Mouse (Mus musculus): ENCODE measurements around the gene Hyls1. TPM values are rescaled to one million over a fixed set of nuclear protein-coding genes. Genes with fewer than 3 reads are reported as not detected.

Gene Hyls1
- total RNA-seq, 1 experiment, result 17.6 TPM

DNA sequence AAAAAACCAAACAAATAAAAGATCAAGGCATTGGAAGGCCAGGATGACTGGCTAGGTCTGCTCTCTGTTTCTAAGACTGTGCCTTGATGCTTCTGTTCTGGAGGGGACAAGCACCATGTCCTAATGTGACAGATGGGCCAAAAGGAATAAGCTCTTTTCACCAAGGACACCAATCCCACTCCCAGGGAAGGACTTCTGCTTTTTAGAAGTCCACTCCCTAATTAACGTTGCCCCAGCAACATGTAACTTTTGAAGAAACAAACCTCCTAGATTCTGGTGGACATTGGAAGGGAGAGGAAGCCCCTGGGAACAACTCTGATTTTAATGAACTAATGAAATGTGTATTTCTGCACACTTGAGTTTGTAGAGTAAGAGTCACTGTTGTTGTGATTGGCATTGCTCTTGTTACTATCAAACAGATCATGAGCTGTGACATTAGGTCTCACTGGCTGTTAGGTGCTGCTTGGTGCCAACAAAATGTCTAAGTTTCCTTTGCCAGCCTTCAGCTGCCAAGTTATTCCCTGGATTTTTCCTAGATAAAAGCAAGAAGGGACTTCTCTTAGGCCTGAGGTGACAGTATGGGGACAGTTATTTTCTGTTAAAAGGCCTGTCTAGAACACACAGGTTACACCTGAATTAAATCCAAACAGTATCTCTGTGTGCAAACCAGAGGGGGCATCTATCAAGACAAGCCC, 47.2 kb downstream of the Hyls1 start:
- no peak overlapping the region for H3K4me3 ChIP-seq (ENCODE audit: insufficient read depth in 1 of 2, low read depth in 1 of 2, low read length in 2 of 2, poor library complexity in 1 of 2, severe bottlenecking in 1 of 2)
- no peaks in the 10 kb centered on the region for H3K9me3 ChIP-seq (ENCODE audit: control insufficient read depth, insufficient read depth, low read depth, low read length)
- in situ Hi-C loops (cut with MboI; ENCODE audit: low sequenced_read_pairs in 2 of 2, unreplicated experiment in 2 of 2), result no loop called here
- no peak for TF ChIP-seq CHD2 (IDR thresholded peaks at IDR 0.05; ENCODE audit: low read depth, low read length)
- no peak for TF ChIP-seq ZC3H11A (IDR thresholded peaks at IDR 0.05; ENCODE audit: borderline replicate concordance, low read depth, low read length)
- TF ChIP-seq HCFC1 (IDR thresholded peaks at IDR 0.05; ENCODE audit: borderline replicate concordance, insufficient read depth, low read length), result no peak
- TF ChIP-seq ZNF384 (IDR thresholded peaks at IDR 0.05; ENCODE audit: low read depth, low read length), result no peak
- TF ChIP-seq MAFK (IDR thresholded peaks at IDR 0.05; ENCODE audit: insufficient read depth, low read depth, low read length), result no peak
- DNase-seq (ENCODE audit: low read depth, low spot score), result no peak
- no peak overlapping the region for H3K27ac ChIP-seq (ENCODE audit: insufficient read depth, low read depth, low read length, poor library complexity, severe bottlenecking)
- H3K4me1 ChIP-seq (ENCODE audit: control insufficient read depth in 2 of 2, insufficient read depth in 2 of 2, low read length in 2 of 2, poor library complexity in 1 of 2), result no peaks in the 10 kb centered on the region
- H3K36me3 ChIP-seq (ENCODE audit: control insufficient read depth, insufficient read depth, low read length, poor library complexity, severe bottlenecking), result no peaks in the 10 kb centered on the region
- H3K9ac ChIP-seq (ENCODE audit: insufficient read depth, low read depth, low read length, poor library complexity, severe bottlenecking), result no peak overlapping the region

DNA sequence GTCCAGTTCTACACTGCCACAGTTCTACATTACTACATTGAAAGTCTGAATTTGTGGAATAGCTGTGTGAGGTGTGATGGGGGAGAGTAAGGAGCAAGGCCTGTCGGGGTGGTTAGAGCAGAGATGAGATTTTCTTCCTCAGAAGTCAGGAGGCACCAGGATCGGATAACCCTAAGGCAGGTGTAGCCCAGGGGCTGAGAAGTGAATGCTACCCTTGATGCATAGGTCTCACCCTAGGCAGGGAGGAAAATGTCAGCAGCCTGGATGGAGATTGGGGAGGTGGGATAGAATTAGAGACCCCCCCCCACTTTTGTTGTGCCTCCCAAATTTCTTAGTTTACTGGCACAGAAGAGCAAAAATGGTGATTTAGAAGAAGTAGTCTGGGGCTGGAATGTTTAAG, 48.0 kb downstream of the Hyls1 start:
- Histone ChIP-seq H3K9me3 (ENCODE audit: control insufficient read depth, insufficient read depth, low read depth, low read length) (no peaks in the 10 kb centered on the region), H3K4me3 (ENCODE audit: insufficient read depth in 1 of 2, low read depth in 1 of 2, low read length in 2 of 2, poor library complexity in 1 of 2, severe bottlenecking in 1 of 2) (no peak overlapping the region), H3K4me1 (ENCODE audit: control insufficient read depth in 2 of 2, insufficient read depth in 2 of 2, low read length in 2 of 2, poor library complexity in 1 of 2) (no peaks in the 10 kb centered on the region), H3K27ac (ENCODE audit: insufficient read depth, low read depth, low read length, poor library complexity, severe bottlenecking) (no peak overlapping the region), H3K36me3 (ENCODE audit: control insufficient read depth, insufficient read depth, low read length, poor library complexity, severe bottlenecking) (no peaks in the 10 kb centered on the region), H3K9ac (ENCODE audit: insufficient read depth, low read depth, low read length, poor library complexity, severe bottlenecking) (no peak overlapping the region)
- DNase-seq (ENCODE audit: low read depth, low spot score), result no peak
- TF ChIP-seq CHD2 (IDR thresholded peaks at IDR 0.05; ENCODE audit: low read depth, low read length) (no peak), HCFC1 (IDR thresholded peaks at IDR 0.05; ENCODE audit: borderline replicate concordance, insufficient read depth, low read length) (no peak), ZC3H11A (IDR thresholded peaks at IDR 0.05; ENCODE audit: borderline replicate concordance, low read depth, low read length) (no peak), MAFK (IDR thresholded peaks at IDR 0.05; ENCODE audit: insufficient read depth, low read depth, low read length) (no peak), ZNF384 (IDR thresholded peaks at IDR 0.05; ENCODE audit: low read depth, low read length) (no peak)
- in situ Hi-C loops (cut with MboI; ENCODE audit: low sequenced_read_pairs in 2 of 2, unreplicated experiment in 2 of 2), result no loop called here

DNA sequence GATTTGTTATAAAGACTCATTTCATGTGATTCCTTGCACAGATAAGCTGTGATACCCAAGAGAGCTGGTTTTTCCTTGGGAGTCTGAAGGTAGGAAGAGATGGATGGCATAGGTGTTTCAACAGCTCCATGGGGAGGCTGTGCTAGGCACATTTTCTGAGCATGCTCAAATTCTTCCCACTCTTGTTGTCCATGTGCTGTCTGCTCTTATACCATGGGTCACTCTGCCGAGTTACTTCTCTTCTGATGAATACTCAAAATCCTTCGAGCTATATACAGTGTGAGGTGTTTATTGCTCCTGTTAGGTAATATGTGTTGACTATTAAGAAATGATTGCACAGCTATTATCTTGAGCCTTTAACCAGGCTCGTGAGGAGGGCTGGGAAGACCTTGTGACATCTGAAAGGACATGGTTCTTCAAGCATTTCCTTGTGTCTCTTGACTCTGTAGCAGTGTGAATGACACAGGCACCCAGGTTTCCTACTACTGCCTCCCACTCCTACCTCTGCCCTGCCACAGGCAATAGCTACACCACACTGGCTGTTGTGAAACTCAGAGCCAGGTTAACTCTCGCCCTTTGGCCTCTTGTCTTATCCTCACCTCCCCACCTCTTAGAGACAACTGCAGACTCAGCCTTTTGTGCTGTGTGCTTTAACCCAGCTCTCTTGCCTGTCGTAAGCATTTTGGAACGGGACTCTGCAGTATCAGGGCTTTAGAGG, 49.4 kb downstream of the Hyls1 start:
- Histone ChIP-seq H3K36me3 (ENCODE audit: control insufficient read depth, insufficient read depth, low read length, poor library complexity, severe bottlenecking) (no peaks in the 10 kb centered on the region), H3K4me1 (ENCODE audit: control insufficient read depth in 2 of 2, insufficient read depth in 2 of 2, low read length in 2 of 2, poor library complexity in 1 of 2) (no peaks in the 10 kb centered on the region), H3K9me3 (ENCODE audit: control insufficient read depth, insufficient read depth, low read depth, low read length) (no peaks in the 10 kb centered on the region), H3K27ac (ENCODE audit: insufficient read depth, low read depth, low read length, poor library complexity, severe bottlenecking) (no peak overlapping the region), H3K4me3 (ENCODE audit: insufficient read depth in 1 of 2, low read depth in 1 of 2, low read length in 2 of 2, poor library complexity in 1 of 2, severe bottlenecking in 1 of 2) (no peak overlapping the region), H3K9ac (ENCODE audit: insufficient read depth, low read depth, low read length, poor library complexity, severe bottlenecking) (no peak overlapping the region)
- in situ Hi-C loops (cut with MboI; ENCODE audit: low sequenced_read_pairs in 2 of 2, unreplicated experiment in 2 of 2), result no loop called here
- no peak for DNase-seq (ENCODE audit: low read depth, low spot score)
- TF ChIP-seq MAFK (IDR thresholded peaks at IDR 0.05; ENCODE audit: insufficient read depth, low read depth, low read length) (no peak), ZNF384 (IDR thresholded peaks at IDR 0.05; ENCODE audit: low read depth, low read length) (no peak), HCFC1 (IDR thresholded peaks at IDR 0.05; ENCODE audit: borderline replicate concordance, insufficient read depth, low read length) (no peak), ZC3H11A (IDR thresholded peaks at IDR 0.05; ENCODE audit: borderline replicate concordance, low read depth, low read length) (no peak), CHD2 (IDR thresholded peaks at IDR 0.05; ENCODE audit: low read depth, low read length) (no peak)

DNA sequence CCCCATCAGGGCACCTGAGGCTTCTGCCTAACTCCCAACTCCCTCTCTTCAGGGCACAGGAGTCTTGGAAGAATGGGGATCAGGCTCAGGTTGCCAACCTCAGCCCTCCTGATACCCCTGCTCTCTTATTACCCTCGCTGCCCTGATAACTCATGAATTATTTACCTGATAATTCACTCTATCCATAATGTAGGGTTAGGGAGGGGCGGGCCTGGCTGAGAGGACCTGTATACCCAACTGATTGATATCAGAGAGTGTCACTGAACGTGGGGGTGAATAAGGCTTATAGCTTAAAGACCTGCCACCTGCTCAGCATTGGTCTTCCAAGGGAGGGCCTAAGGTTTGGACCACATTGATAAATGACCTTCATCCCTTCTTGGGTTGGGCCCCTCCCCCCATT, 52.0 kb downstream of the Hyls1 start, which contains the start of gene Gm1113:
TSS of gene Gm1113 (minus strand) at position 101 of the 400 bp plus-strand sequence.
- H3K9me3 ChIP-seq (ENCODE audit: control insufficient read depth, insufficient read depth, low read depth, low read length), result no peaks in the 10 kb centered on the region
- no peak within 1 kb of the TSS for H3K4me3 ChIP-seq (ENCODE audit: insufficient read depth in 1 of 2, low read depth in 1 of 2, low read length in 2 of 2, poor library complexity in 1 of 2, severe bottlenecking in 1 of 2)
- TF ChIP-seq ZNF384 (IDR thresholded peaks at IDR 0.05; ENCODE audit: low read depth, low read length) (no peak), HCFC1 (IDR thresholded peaks at IDR 0.05; ENCODE audit: borderline replicate concordance, insufficient read depth, low read length) (no peak), ZC3H11A (IDR thresholded peaks at IDR 0.05; ENCODE audit: borderline replicate concordance, low read depth, low read length) (no peak), MAFK (IDR thresholded peaks at IDR 0.05; ENCODE audit: insufficient read depth, low read depth, low read length) (no peak), CHD2 (IDR thresholded peaks at IDR 0.05; ENCODE audit: low read depth, low read length) (no peak)
- H3K4me1 ChIP-seq (ENCODE audit: control insufficient read depth in 2 of 2, insufficient read depth in 2 of 2, low read length in 2 of 2, poor library complexity in 1 of 2), result no peaks in the 10 kb centered on the region
- H3K36me3 ChIP-seq (ENCODE audit: control insufficient read depth, insufficient read depth, low read length, poor library complexity, severe bottlenecking), result no peaks in the 10 kb centered on the region
- no peak within 1 kb of the TSS for H3K9ac ChIP-seq (ENCODE audit: insufficient read depth, low read depth, low read length, poor library complexity, severe bottlenecking)
- H3K27ac ChIP-seq (ENCODE audit: insufficient read depth, low read depth, low read length, poor library complexity, severe bottlenecking), result no peak within 1 kb of the TSS
- in situ Hi-C loops (cut with MboI; ENCODE audit: low sequenced_read_pairs in 2 of 2, unreplicated experiment in 2 of 2), result no loop called here
- DNase-seq (ENCODE audit: low read depth, low spot score), result no peak
